Mouse (Mus musculus) liver, adult 2 months (tissue): Measurements from ENCODE around the gene Ccdc65.

ENCODE experiments used
- CTCF ChIP-seq: fragments of 200-500 bp; IDR thresholded peaks from 2 replicates; pipeline ENCODE4 v1.5.1; 2011; ENCODE audit warnings: low read depth, low read length, control low read depth
- POLR2A ChIP-seq: fragments of 200-500 bp; IDR thresholded peaks from 2 replicates; pipeline ENCODE4 v1.6.1; 2011; ENCODE audit warnings: low read length, control low read depth; ENCODE audit not compliant: insufficient read depth; ENCODE audit errors: extremely low read depth

- TF ChIP-seq CTCF (no peak), POLR2A (no peak)
These were observed 64.7 kb downstream of the Ccdc65 start for GRCm38 (mm10) chr15:98772511-98773211.
